Mouse (Mus musculus) lung, embryonic 16.5 days (tissue): ENCODE data around the gene Scn4a. TPM values are rescaled to one million over a fixed set of nuclear protein-coding genes. Genes with fewer than 3 reads are reported as not detected.

ENCODE experiments used
- ATAC-seq: fragments of 200-750 bp; cut with Nextera tagmentation; 2 replicates; pipeline ENCODE4 v1.8.0; 2017; ENCODE audit warnings: low read depth, mild to moderate bottlenecking, moderate library complexity
- H3K27ac ChIP-seq: fragments of 300-500 bp; sonication (generic); 2 replicates; pipeline ENCODE4 v1.5.1; 2014; ENCODE audit warnings: mild to moderate bottlenecking, control low read depth, low read length
- H3K27me3 ChIP-seq: fragments of 300-500 bp; sonication (generic); 2 replicates; pipeline ENCODE4 v1.6.1; 2014; ENCODE audit warnings: low read depth, low read length, mixed read lengths; ENCODE audit not compliant: control insufficient read depth, insufficient read depth
- H3K36me3 ChIP-seq: fragments of 300-500 bp; sonication (generic); 2 replicates; pipeline ENCODE4 v1.6.1; 2014; ENCODE audit warnings: low read length; ENCODE audit not compliant: control insufficient read depth, insufficient read depth
- H3K4me1 ChIP-seq: fragments of 300-500 bp; sonication (generic); replicated peaks from 2 replicates; pipeline ENCODE4 v1.6.1; 2014; ENCODE audit warnings: low read length, mixed read lengths; ENCODE audit not compliant: control insufficient read depth, insufficient read depth
- H3K4me2 ChIP-seq: fragments of 300-500 bp; sonication (generic); 2 replicates; pipeline ENCODE4 v1.6.1; 2014; ENCODE audit warnings: low read depth, low read length, control low read depth
- H3K4me3 ChIP-seq: fragments of 300-500 bp; sonication (generic); 2 replicates; pipeline ENCODE4 v1.5.1; 2014; ENCODE audit warnings: mild to moderate bottlenecking, low read length, control low read depth
- H3K9ac ChIP-seq: fragments of 300-500 bp; sonication (generic); 2 replicates; pipeline ENCODE4 v1.6.1; 2014; ENCODE audit warnings: low read length, control low read depth
- H3K9me3 ChIP-seq: fragments of 300-500 bp; sonication (generic); 2 replicates; pipeline ENCODE4 v1.6.1; 2016; ENCODE audit warnings: low read length; ENCODE audit not compliant: control insufficient read depth
- WGBS: fragments of 180-500 bp; shearing (Covaris S2); extraction: QIAGEN DNeasy Blood & Tissue Kit; methylation state at CpG from one replicate; pipeline ENCODE4 v1.1.7; 2014; 5-methylcytosine and 5-hydroxymethylcytosine counted together
- polyA plus RNA-seq: library from polyadenylated mRNA; unstranded; fragments of >200 nt; fragmentation: Nextera tagmentation; extraction: Ambion mirVana; gene quantifications from 2 replicates; pipeline ENCODE4 v1.2.1, GENCODE M21; 2015

The Scn4a gene
- polyA plus RNA-seq, 1 experiment from 2014 or later, result 0.03 TPM

DNA sequence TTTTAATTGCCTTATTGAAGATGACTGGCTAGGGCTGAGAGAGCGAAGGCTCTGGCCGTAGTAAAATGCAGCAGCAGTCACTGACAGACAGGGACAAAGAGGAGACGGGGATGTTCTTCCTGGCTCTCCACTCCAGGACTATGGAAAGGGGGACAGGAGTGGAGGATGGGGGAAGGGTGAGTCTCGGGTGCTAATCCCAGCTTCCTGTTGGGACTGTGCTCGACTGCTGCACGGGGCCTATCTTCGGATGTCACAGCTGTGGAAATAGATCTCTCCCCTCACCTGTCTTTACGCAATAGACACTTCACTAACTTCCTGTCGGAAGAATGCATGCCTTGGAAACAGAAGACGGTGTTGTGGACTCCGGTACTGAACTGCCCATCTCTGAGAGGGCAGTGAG, 20.9 kb upstream of the Scn4a start:
- Histone ChIP-seq H3K4me1 (peaks cover 11% of the 10 kb centered on the region), H3K36me3 (no peaks in the 10 kb centered on the region), H3K27ac (peak overlapping the region; percentile 55), H3K9me3 (no peaks in the 10 kb centered on the region), H3K9ac (0 out of 2 replicates have a peak overlapping the region, but pooled peaks have one; percentile 4), H3K4me2 (0 out of 2 replicates have a peak overlapping the region, but pooled peaks have one; percentile 4), H3K4me3 (no peak overlapping the region), H3K27me3 (no peaks in the 10 kb centered on the region)
- peak; percentile 54 for ATAC-seq
- 22% methylated on average over 11 of the region's 11 CpGs for WGBS

DNA sequence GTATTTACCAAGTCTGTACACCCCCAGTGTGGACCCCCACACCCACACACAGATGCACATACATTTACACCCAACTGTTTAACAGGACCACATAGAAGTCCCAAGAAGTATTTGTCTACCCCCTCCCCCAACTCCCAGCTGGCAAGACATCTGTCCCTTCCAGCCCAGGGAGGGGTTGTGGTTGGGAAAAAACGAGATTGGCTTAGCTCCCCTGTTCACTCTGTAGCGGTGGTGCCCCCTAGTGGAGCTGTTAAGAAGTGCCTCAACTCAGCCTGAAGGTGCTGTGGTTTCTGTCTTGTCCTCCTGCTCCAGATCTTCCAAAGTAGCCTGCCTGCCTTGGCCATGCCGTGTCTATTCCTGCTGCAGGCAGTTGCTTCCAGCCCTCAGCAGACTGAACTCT, 13.2 kb upstream of the Scn4a start:
- Histone ChIP-seq H3K9ac (peak overlapping the region; percentile 32; the same call in 1 of the 2 replicates), H3K4me2 (peak overlapping the region; percentile 17; the same call in 1 of the 2 replicates), H3K27ac (no peak overlapping the region), H3K9me3 (no peaks in the 10 kb centered on the region), H3K36me3 (no peaks in the 10 kb centered on the region), H3K4me3 (no peak overlapping the region), H3K27me3 (no peaks in the 10 kb centered on the region), H3K4me1 (peaks cover 18% of the 10 kb centered on the region)
- peak; percentile 65 for ATAC-seq
- 9% methylated on average over 3 of the region's 3 CpGs for WGBS

DNA sequence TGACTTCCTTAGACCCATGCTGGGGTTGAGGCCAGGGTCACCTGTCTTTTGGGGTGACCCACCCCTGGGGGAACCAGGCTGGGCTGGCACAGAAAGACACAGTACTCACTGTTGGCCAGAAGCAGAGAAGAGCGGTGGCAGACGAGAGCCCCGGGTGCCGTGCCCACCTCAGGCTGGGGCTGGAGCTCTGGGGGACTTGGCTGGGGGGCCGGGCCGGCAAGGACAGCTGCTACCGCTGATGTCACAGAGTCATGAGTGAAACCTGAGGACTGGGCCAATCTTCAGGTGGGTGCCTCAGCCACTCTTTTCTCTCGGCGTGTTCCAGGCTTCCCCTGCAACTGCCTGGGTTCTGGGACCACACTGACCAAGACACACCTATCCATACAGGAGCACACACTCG, 12.3 kb upstream of the Scn4a start, which contains the start of gene Prr29:
Prr29 (plus strand) TSS at position 107 of the 400 bp plus-strand sequence.
- H3K9me3 ChIP-seq, result no peaks in the 10 kb centered on the region
- H3K27ac ChIP-seq, result no peak within 1 kb of the TSS
- peak within 1 kb of the TSS; percentile 26 for H3K4me2 ChIP-seq
- H3K4me3 ChIP-seq, result no peak within 1 kb of the TSS
- H3K9ac ChIP-seq, result peak within 1 kb of the TSS; percentile 52; the same call in 1 of the 2 replicates
- H3K27me3 ChIP-seq, result no peaks in the 10 kb centered on the region
- ATAC-seq, result peak; percentile 22; the same call in 1 of the 2 replicates
- H3K4me1 ChIP-seq, result peaks cover 18% of the 10 kb centered on the region
- WGBS, result 35% methylated on average over 10 of the region's 10 CpGs
- H3K36me3 ChIP-seq, result no peaks in the 10 kb centered on the region

DNA sequence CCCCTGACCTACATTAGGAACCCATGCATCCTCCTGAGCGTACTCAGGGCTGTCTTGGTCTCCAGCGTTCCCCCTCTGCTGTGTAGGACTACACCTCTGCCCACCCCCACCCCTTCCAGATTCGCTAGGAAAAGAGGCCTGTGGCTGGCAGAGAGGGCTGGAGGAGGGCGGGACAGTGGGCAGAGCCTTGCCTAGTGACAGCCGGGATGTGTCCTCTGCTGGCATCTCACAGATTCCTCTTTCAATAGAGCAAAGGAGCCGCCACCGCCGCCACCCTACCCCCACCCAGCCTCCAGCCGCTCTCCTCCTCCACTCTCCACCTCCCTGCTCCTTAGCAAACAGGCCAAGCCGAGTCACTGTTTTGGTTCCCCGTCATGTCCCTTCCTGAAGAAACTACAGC, 11.6 kb upstream of the Scn4a start:
- WGBS, result 6% methylated on average over 11 of the region's 11 CpGs
- peaks cover 18% of the 10 kb centered on the region for H3K4me1 ChIP-seq
- ATAC-seq, result peak; percentile 72

DNA sequence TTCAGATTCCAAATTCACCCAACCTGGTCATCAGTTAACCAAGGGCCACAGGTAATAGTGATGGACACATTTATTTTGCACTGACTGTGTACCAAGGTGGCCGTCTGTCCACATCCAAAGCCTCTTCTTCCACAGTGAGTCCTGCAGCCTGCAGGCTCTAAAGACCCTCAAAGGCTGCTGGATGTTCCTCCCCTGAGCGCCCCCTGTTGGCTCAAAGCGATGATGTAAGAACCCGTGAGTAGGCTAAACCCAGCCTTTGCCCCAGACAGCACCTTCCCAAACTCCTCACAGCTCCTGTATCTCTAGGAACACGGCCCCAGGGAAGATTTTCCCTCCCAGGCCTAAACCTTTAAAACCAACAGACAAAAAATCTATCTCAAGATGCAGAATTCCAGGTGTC, 6.3 kb upstream of the Scn4a start:
- Histone ChIP-seq H3K4me1 (peaks cover 6% of the 10 kb centered on the region), H3K9me3 (no peaks in the 10 kb centered on the region), H3K4me3 (no peak overlapping the region), H3K36me3 (no peaks in the 10 kb centered on the region), H3K9ac (no peak overlapping the region), H3K27ac (no peak overlapping the region), H3K4me2 (no peak overlapping the region), H3K27me3 (no peaks in the 10 kb centered on the region)
- WGBS, result 31% methylated on average over 5 of the region's 5 CpGs
- ATAC-seq, result no peak

More for the DNA sequence above, 11.6 kb upstream of the Scn4a start:
- Histone ChIP-seq H3K4me3 (no peak overlapping the region), H3K27me3 (no peaks in the 10 kb centered on the region), H3K4me2 (peak overlapping the region; percentile 26), H3K36me3 (no peaks in the 10 kb centered on the region), H3K27ac (no peak overlapping the region), H3K9ac (peak overlapping the region; percentile 52; the same call in 1 of the 2 replicates), H3K9me3 (no peaks in the 10 kb centered on the region)

DNA sequence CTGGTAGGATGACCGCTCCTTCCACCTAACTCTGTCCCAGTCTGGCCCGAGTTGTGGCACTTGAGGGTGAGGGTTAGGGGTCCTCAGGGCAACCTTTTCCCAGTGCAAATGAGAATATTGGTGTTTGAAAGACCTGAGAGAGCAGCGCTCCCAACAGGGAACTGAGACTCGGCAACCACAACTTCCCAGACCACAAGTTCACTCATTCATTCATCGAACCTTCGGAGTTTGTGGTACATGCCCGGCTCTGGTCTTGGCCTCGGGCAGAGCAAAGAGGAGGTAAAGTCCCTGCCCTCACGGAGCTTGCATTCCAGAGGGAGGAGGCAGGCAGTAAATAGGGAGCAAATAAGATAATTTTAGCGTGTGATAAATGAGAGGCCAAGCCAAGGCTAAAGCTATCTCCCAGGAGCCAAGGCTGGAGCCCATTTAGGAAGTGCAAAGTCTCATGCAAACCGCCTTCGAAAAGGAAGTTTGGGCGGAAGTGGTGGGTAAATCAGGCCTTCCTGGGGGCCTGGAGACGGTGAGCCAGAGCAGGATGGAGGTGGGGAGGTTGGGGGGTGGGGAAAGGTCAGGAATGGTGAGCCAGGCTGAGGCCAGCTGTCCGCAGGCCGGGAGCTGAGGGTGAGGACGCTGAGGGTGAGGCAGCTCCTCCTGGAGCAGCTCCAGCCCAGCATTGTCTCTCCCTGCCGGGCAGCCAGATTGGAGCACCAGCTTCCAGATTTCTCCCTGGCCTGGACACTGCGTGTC, 2.5 kb upstream of the Scn4a start:
- ATAC-seq, result peak; percentile 43; the same call in 1 of the 2 replicates
- H3K27ac ChIP-seq, result no peak overlapping the region
- WGBS, result 43% methylated on average over 19 of the region's 19 CpGs

DNA sequence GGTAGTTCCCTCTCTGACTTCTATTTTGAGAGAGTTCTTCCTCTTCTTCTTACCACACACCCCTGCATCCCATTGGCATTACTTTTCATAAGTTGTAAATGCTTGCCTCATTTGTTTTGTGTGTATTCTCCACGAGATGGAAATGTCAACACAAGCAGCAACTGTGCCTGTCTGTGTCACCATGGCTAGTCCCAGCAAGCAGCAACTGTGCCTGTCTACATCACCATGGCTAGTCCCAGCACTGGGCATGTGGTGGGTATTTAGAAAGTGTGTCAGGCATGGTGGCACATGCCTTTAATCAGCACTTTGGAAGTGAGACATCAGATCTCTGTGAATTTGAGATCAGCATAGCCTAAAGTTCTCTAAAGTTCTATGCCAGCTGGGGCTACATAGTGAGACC, 1.1 kb upstream of the Scn4a start:
- Histone ChIP-seq H3K9me3 (no peaks in the 10 kb centered on the region), H3K4me3 (no peak overlapping the region), H3K27me3 (no peaks in the 10 kb centered on the region), H3K4me1 (peaks cover 6% of the 10 kb centered on the region), H3K36me3 (no peaks in the 10 kb centered on the region), H3K4me2 (no peak overlapping the region), H3K9ac (no peak overlapping the region), H3K27ac (no peak overlapping the region)
- 44% methylated on average over 1 of the region's 1 CpGs for WGBS
- ATAC-seq, result no peak

More for the DNA sequence above, 2.5 kb upstream of the Scn4a start:
- no peaks in the 10 kb centered on the region for H3K27me3 ChIP-seq
- H3K36me3 ChIP-seq, result no peaks in the 10 kb centered on the region
- no peaks in the 10 kb centered on the region for H3K9me3 ChIP-seq
- no peak overlapping the region for H3K4me3 ChIP-seq
- H3K4me2 ChIP-seq, result no peak overlapping the region
- 0 out of 2 replicates have a peak overlapping the region, but pooled peaks have one; percentile 14 for H3K9ac ChIP-seq
- H3K4me1 ChIP-seq, result peaks cover 6% of the 10 kb centered on the region

DNA sequence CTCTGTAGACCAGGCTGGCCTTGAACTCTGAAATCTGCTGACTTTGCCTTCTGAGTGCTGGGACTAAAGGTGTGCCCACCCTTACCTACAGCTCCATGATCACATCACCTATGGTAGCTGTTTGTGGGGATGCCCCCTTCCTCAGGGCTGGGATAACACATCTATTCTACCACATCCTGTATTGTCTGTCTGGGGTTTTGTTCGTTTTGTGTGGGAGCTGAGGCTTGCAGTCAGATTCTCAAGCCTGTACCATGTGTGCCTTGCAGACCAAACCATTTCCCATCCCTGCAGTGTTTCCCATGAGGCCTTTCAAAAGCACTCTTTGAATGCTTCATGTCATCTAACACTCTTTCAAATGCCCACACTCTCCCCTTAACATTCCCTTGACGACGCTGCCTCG, 1.1 kb downstream of the Scn4a start:
- Histone ChIP-seq H3K4me2 (no peak overlapping the region), H3K27ac (no peak overlapping the region), H3K27me3 (no peaks in the 10 kb centered on the region), H3K4me3 (no peak overlapping the region), H3K9ac (no peak overlapping the region), H3K4me1 (peaks cover 6% of the 10 kb centered on the region), H3K9me3 (no peaks in the 10 kb centered on the region), H3K36me3 (no peaks in the 10 kb centered on the region)
- ATAC-seq, result no peak
- WGBS, result 55% methylated on average over 4 of the region's 4 CpGs

DNA sequence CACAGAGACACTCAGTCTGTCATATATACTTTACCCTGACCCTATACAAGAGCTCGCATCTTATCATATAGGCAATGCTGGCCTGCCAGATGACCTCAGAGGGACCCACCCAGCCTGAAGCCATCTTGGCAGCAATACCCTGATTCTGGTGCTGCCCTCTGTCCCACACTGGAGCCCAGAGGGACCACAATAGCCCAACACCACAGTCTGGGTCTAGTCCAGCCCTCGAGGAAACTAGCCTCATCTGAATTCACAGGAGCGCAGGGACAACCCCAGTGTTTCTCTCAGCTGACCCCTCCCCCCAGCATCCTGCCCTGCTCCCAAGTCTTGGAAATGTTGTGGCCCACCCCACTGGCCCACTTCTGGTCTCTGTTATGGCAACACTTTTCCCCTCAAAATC, 1.8 kb downstream of the Scn4a start:
- no peak overlapping the region for H3K27ac ChIP-seq
- H3K9me3 ChIP-seq, result no peaks in the 10 kb centered on the region
- no peak overlapping the region for H3K4me3 ChIP-seq
- WGBS, result 46% methylated on average over 3 of the region's 3 CpGs
- H3K27me3 ChIP-seq, result no peaks in the 10 kb centered on the region
- no peak overlapping the region for H3K9ac ChIP-seq
- H3K4me1 ChIP-seq, result peaks cover 6% of the 10 kb centered on the region
- H3K36me3 ChIP-seq, result no peaks in the 10 kb centered on the region
- no peak for ATAC-seq
- no peak overlapping the region for H3K4me2 ChIP-seq
